Mouse (Mus musculus): ENCODE data around the gene Slc44a5. TPM values are rescaled to one million over a fixed set of nuclear protein-coding genes. Genes with fewer than 3 reads are reported as not detected.

Gene Slc44a5
- not detected for total RNA-seq (2023)

GRCm38 (mm10) chr3:153973171-153973948 lies at the start of gene Slc44a5:
Slc44a5 (plus strand) TSS chr3:153973436.

GRCm38 (mm10) chr3:153944335-153944990 lies 28.8 kb upstream of the Slc44a5 start, which contains the start of gene Acadm:
Acadm (minus strand) TSS chr3:153944632.

Other genes with a start within 250 kb of the Slc44a5 start
- gene St6galnac3, start 248.3 kb upstream of the Slc44a5 start, total RNA-seq (2023) = 2.9 TPM
- gene Asb17, start 129.2 kb upstream of the Slc44a5 start, total RNA-seq (2023) = not detected
- gene Msh4, start 67.3 kb upstream of the Slc44a5 start, total RNA-seq (2023) = 0.15 TPM
- gene Rabggtb, start 60.4 kb upstream of the Slc44a5 start, total RNA-seq (2023) = 127 TPM
- 62.9 TPM for gene Acadm, start 28.8 kb upstream of the Slc44a5 start, total RNA-seq (2023)

All from CD8-positive naive resting alpha-beta T cell, adult 57 days (primary cell).